Mouse (Mus musculus): ENCODE measurements around the gene Gck.
A peak's percentile ranks its signal among the peaks of the same experiment; 100 is the strongest.
"Not testable (repeated sequence)": the region's sequence is repeated elsewhere in the genome, so short reads cannot be mapped to it uniquely, and the experiment has no call there.

The Gck gene

GRCm38 (mm10) chr11:5905778-5906518 lies 43.9 kb downstream of the Gck start:
- DNase-seq, result no peak

- no peak for DNase-seq
Observed at GRCm38 (mm10) chr11:5904871-5905270, 45.0 kb downstream of the Gck start.

- no peak for DNase-seq
Observed at GRCm38 (mm10) chr11:5904357-5904756, 45.5 kb downstream of the Gck start.

GRCm38 (mm10) chr11:5903844-5904243 lies 46.0 kb downstream of the Gck start:
- no peak for DNase-seq

DNA sequence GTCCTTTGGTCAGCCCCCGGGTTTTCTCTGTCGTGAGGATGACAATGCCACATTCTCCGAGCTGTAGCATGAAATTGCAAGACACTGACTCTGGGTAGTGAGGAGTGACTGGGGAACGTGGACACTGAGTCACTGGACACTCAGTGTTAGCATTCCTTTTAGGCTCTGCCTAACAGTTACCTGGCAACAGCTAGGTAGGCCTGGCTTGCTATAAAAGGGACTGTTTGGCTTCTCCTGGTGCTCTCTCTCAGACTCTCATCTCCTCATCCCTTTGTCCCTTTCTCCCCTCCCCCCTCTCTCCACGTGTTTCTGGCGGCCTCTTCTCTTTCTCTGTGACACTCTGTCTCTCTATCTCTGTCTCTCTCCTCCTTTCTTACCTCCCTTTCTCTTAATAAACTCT lies 47.5 kb downstream of the Gck start:
- DNase-seq, result no peak

GRCm38 (mm10) chr11:5901950-5902349 lies 47.9 kb downstream of the Gck start:
- peak; percentile 45 for DNase-seq

- DNase-seq, result no peak
Observed at GRCm38 (mm10) chr11:5901320-5901719, 48.6 kb downstream of the Gck start.

DNA sequence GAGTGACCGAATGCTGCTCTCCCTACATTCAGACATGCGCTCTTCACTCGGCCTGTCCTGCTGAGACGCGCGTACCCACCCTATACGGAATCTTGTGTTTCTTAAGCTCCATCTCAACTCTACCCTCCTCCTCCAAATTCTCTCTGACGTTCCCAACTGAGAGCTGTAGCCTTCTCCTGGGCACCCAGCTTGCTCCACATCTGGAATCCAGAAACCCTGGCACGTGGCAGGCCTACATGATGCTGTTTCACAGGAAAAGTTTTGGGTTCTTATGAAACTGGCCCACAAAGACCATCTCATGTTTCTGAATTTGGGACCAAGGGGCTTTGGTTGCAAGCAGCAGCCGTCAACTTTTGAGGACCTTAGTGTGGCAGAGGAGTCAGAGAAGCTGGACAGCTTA lies 50.6 kb downstream of the Gck start:
- no peak for DNase-seq

- DNase-seq, result peak; percentile 57
Observed at GRCm38 (mm10) chr11:5898531-5898930, 51.4 kb downstream of the Gck start, which contains the start of gene Myl7. Gene Myl7 (minus strand): TSS chr11:5898782.

DNA sequence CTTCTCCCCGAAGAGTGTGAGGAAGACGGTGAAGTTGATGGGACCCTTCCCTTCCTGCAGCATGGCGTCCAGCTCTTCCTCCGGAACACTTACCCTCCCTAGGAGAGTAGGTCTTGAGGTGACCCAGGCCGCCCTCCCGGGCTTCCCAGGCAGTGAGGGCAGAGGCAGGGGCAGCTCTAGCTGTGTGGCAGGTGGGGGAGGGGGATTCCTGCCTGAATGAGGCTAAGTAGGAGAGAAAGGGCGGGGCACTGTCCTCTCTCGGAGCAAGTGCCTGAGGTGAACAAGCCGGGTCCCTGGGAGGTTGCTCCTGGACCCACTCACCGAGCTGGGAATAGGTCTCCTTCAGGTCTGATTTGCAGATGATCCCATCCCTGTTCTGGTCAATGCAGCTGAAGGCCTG lies 52.0 kb downstream of the Gck start:
- no peak for DNase-seq

- DNase-seq, result no peak
Observed at GRCm38 (mm10) chr11:5897230-5897629, 52.7 kb downstream of the Gck start.

DNA sequence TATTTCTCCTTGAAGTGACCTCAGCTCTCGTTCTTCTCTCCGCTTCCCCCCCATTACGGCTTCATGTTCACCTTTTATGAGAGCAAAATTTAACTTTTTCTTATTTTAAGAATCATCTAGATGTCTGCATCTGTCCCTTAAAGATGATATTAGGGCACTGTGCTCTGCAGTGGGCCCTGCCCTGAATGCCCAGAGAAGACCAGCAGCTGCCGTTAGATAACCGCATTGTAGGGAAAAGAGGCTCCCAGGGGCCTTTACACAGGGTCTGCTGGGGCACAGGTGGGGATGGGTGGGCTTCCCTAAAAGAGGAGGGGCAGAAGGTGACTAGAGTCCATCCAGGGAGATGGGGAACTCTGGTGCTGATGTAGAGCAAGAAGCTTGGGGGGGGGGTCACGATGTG lies 56.1 kb downstream of the Gck start:
- peak; percentile 38 for DNase-seq

DNA sequence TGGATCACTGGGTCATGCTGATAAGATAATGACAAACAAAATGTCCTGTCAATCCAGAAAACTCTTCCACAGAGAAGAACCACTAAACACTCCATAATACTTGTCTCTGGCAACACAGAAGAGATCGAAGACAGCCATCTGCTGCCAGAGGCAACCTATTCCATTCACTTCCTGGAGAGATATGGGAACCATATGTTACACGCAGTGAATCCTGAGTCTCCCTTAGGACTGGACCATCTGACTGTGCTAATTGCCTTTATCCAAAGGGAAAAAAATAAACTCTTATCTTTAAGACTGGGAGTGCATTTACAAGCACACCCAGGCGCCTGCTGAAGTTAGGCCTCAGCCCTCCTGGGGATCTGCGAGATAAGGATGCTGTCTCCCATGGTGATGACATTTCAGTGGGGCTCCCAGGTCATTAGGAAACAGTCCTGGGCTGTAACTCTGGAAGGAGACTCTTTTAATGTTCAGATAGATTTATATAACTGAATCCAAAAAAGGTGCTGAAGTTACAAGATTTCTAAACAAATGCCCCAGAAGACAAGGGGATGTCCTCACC lies 57.0 kb downstream of the Gck start:
- DNase-seq, result peak; percentile 78

GRCm38 (mm10) chr11:5892151-5892591 lies 57.7 kb downstream of the Gck start:
- DNase-seq, result peak; percentile 26

DNA sequence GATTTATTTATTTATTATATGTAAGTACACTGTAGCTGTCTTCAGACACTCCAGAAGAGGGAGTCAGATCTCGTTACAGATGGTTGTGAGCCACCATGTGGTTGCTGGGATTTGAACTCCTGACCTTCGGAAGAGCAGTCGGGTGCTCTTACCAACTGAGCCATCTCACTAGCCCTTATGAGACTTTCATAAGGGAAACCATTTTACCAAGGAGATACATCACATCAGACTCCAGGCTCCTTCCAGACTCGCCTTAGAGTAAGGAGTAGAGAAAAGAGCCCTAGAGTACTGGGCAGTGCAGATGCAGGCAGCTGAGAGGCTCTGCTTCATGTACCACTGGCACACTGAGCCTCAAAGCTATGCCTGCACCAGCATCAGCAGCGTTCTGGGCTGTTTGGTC lies 61.3 kb downstream of the Gck start:
- not testable (repeated sequence) for DNase-seq

DNA sequence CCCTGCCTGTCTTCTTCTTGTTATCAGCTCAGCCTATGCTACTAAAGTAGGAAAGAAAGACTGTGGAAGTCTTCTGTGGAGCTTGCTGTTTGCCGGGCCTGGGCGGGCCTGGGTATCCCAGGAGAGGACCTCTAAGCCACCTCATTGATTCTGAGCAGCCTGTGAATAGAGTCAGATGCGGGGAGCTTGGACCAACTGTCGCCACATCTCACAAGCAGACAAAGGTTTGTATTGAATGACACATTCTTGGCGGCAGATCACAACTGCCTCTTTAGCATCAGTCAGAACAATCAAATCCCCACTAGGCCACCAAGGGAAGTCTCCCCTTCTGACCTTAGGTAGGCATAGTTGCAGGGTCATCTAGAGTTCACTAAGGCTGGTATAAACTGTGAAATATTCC lies 62.6 kb downstream of the Gck start:
- no peak for DNase-seq

DNA sequence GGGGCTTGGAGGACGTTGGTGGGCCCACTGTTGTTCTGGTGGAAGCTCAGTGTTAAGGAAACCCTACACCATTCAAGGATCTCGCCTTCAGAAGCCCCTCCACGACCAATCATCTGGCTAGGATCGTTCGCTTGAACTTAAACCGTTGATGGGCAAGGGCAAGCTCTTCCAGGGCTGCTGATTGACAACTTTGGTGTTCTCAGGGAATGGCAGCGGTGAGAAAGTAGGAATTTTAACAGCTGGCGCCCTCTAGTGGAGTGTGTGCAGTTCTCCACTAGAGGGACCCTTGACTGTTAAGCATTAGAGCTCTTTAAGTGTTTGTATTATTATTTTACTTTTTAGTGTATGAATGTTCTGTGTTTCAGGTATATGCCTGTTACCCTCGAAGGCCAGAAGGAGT lies 63.7 kb downstream of the Gck start:
- DNase-seq, result peak; percentile 61

DNA sequence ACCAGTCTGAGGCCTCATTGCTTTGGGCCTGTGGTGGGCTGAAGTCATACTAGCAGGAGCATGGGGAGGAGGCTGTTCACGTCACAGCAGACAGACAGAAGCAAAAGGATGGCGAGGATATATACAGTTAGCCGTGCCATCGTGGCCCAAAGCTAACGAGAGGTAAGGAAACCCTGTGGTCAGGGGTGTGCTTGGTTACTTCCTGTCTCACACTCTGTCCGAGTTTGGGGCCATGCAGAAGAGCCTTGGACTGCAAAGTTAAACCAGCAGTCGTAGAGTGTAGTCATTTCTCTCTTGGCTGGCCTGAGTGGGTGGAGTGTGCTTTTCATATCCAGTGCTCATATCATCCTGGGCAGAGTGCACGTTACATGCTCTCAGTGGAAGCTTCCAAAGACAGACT lies 67.4 kb downstream of the Gck start:
- no peak for DNase-seq

- peak; percentile 82 for DNase-seq
Observed at GRCm38 (mm10) chr11:5879905-5880304, 70.0 kb downstream of the Gck start.

DNA sequence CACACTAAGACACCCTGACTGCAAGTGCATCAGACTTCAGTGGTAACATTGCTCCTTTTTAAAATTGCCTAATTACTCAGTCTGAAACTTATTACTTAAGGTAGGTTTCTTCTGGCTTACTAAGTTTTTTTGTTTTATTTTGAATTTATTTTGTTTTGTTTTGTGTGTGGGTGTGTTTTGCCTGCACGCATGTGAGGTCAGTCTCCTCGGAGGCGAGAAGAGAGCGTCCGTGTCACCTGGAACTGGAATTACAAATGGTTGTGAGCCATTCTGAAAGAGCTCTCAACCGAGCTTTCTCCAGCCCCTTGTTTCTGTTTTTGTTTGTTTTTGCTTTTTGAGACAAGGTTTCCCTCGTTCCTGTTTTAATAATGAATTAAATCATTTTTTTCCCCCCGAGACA lies 71.2 kb downstream of the Gck start:
- DNase-seq, result no peak

GRCm38 (mm10) chr11:5877921-5878526 lies 71.9 kb downstream of the Gck start, which contains the start of gene Pold2:
Gene Pold2 (minus strand): TSS chr11:5878292.
- DNase-seq, result peak; percentile 99

- no peak for DNase-seq
Observed at GRCm38 (mm10) chr11:5877421-5877820, 72.5 kb downstream of the Gck start.

- no peak for DNase-seq
Observed at GRCm38 (mm10) chr11:5873192-5873591, 76.7 kb downstream of the Gck start.

- DNase-seq, result no peak
Observed at GRCm38 (mm10) chr11:5872707-5873106, 77.2 kb downstream of the Gck start.

All from liver (tissue).